ENCODE assay signal across 9 mouse cellular contexts in genomic region chr6:53574097-53574496, GRCm38 (mm10).
A peak's percentile ranks its signal among the peaks of the same experiment; 100 is the strongest.
DNase-seq lines count a peak whose midpoint lies in the region; ATAC-seq lines count a peak whose summit lies in the region.
"Had no signal": no experiment of that assay in that cellular context is flagged by ENCODE, and none has a peak within 500 bp of the region (broad histone marks: within the 10 kb centered on the region; RNA-seq: fewer than 3 reads in every experiment).

No protein-coding gene starts in this region.

- H3K27ac ChIP-seq in lung, embryonic 15.5 days: no peak overlapping the region
- H3K27ac ChIP-seq in intestine, embryonic 16.5 days (ENCODE audit: low read length): no peak overlapping the region
- no peak overlapping the region for H3K27ac ChIP-seq in stomach, embryonic 15.5 days

- 44% methylated on average over 12 of the region's 12 CpGs for WGBS in lung, embryonic 15.5 days
- 47% methylated on average over 12 of the region's 12 CpGs for WGBS in intestine, embryonic 16.5 days
- WGBS in stomach, embryonic 15.5 days: 58% methylated on average over 12 of the region's 12 CpGs

- peak overlapping the region; percentile 75 for H3K4me2 ChIP-seq in lung, embryonic 15.5 days
- peak overlapping the region; percentile 56 for H3K4me2 ChIP-seq in intestine, embryonic 16.5 days (ENCODE audit: low read depth, low read length)
- peak overlapping the region; percentile 62 for H3K4me2 ChIP-seq in stomach, embryonic 15.5 days

- H3K4me3 ChIP-seq in lung, embryonic 15.5 days: peak overlapping the region; percentile 45
- H3K4me3 ChIP-seq in intestine, embryonic 16.5 days (ENCODE audit: low read length): peak overlapping the region; percentile 46
- H3K4me3 ChIP-seq in stomach, embryonic 15.5 days (replicated peaks): peak overlapping the region; percentile 42

- no peaks in the 10 kb centered on the region for H3K9me3 ChIP-seq in lung, embryonic 15.5 days
- no peaks in the 10 kb centered on the region for H3K9me3 ChIP-seq in intestine, embryonic 16.5 days (ENCODE audit: control insufficient read depth, low read length)
- H3K9me3 ChIP-seq in stomach, embryonic 15.5 days: no peaks in the 10 kb centered on the region

- peak; percentile 16 for DNase-seq in cerebellum, adult 9-11 months
- DNase-seq in cerebellum, adult 11-12 months: no peak
- no peak for DNase-seq in lung, postnatal 4 days
- DNase-seq in layer of hippocampus, postnatal 36 days: no peak
- no peak for DNase-seq in adrenal gland, adult 8-10 months
- DNase-seq: lung, postnatal 14 days had no signal

- no peaks in the 10 kb centered on the region for H3K36me3 ChIP-seq in lung, embryonic 15.5 days
- no peaks in the 10 kb centered on the region for H3K36me3 ChIP-seq in intestine, embryonic 16.5 days (ENCODE audit: control insufficient read depth, insufficient read depth, low read length)
- H3K36me3 ChIP-seq in stomach, embryonic 15.5 days: no peaks in the 10 kb centered on the region

- no peak for ATAC-seq in lung, embryonic 15.5 days (ENCODE audit: borderline replicate concordance, extremely low read depth, low FRiP score, low TSS enrichment)
- no peak for ATAC-seq in intestine, embryonic 16.5 days
- ATAC-seq in stomach, embryonic 15.5 days (ENCODE audit: insufficient read depth, low FRiP score, low read depth): no peak

- no peaks in the 10 kb centered on the region for H3K27me3 ChIP-seq in lung, embryonic 15.5 days
- no peaks in the 10 kb centered on the region for H3K27me3 ChIP-seq in intestine, embryonic 16.5 days (replicated peaks; ENCODE audit: control insufficient read depth, insufficient read depth, low read length)
- H3K27me3 ChIP-seq in stomach, embryonic 15.5 days (replicated peaks): no peaks in the 10 kb centered on the region

- peaks cover 30% of the 10 kb centered on the region for H3K4me1 ChIP-seq in lung, embryonic 15.5 days
- peaks cover 10% of the 10 kb centered on the region; the same call in 1 of the 2 replicates for H3K4me1 ChIP-seq in intestine, embryonic 16.5 days (ENCODE audit: control insufficient read depth, insufficient read depth, low read length)
- H3K4me1 ChIP-seq in stomach, embryonic 15.5 days: peaks cover 11% of the 10 kb centered on the region; the same call in 1 of the 2 replicates

- H3K9ac ChIP-seq in lung, embryonic 15.5 days: no peak overlapping the region; the same call in 1 of the 2 replicates
- H3K9ac ChIP-seq in intestine, embryonic 16.5 days (ENCODE audit: low read depth, low read length): peak overlapping the region; percentile 62
- no peak overlapping the region for H3K9ac ChIP-seq in stomach, embryonic 15.5 days
